Mouse (Mus musculus): Measurements from ENCODE around the gene Lrrc3c.

GRCm38 (mm10) chr11:98586892-98587563 is 11.1 kb upstream of the Lrrc3c start, which contains the start of gene Ormdl3:
- TF ChIP-seq CTCF (IDR thresholded peaks at IDR 0.05; ENCODE audit: control insufficient read depth, insufficient read depth, low read length) (no peak), POLR2A (IDR thresholded peaks at IDR 0.05; ENCODE audit: borderline replicate concordance, control insufficient read depth, low read depth, low read length) (peak; percentile 83; the same call in 1 of the 2 replicates)

Data from bone marrow, adult 2 months (tissue).